ENCODE assay signal across 17 mouse cellular contexts in the genomic region with DNA sequence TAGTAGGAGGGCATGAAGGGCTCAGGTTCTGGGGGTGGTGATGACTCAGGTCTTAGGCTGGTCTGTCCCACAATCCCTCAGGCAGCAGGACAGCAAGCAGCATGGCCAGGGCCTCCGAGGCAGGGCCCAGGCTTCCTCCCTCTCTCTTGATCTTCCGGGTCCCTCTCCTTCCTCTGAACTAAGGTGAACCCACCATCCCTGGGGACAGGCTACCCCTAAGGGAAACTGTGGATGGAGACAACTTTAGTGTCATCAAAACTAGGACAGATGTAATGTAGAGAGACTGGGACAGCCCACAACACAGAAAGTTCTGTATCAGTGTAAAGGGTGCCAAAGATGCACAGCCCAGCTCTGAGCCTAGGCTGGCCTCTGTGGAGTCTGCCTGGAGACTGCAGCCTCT. TPM values are rescaled to one million over a fixed set of nuclear protein-coding genes. Genes with fewer than 3 reads are reported as not detected.
DNase-seq lines count a peak whose midpoint lies in the region; ATAC-seq and TF ChIP-seq lines count a peak whose summit lies in the region.
"Had no signal": no experiment of that assay in that cellular context is flagged by ENCODE, and none has a peak within 500 bp of the region (broad histone marks: within the 10 kb centered on the region; RNA-seq: fewer than 3 reads in every experiment).

No protein-coding gene starts in this region.

- peak overlapping the region; percentile 71 for H3K27ac ChIP-seq in hindbrain, embryonic 10.5 days
- H3K27ac ChIP-seq in hindbrain, embryonic 11.5 days (ENCODE audit: low read depth, low read length), result no peak overlapping the region
- H3K27ac ChIP-seq in midbrain, embryonic 10.5 days (replicated peaks), result peak overlapping the region; percentile 77
- H3K27ac ChIP-seq in midbrain, embryonic 14.5 days (replicated peaks; ENCODE audit: low read depth, low read length), result no peak overlapping the region
- H3K27ac ChIP-seq in hindbrain, postnatal 0 days, result no peak overlapping the region
- H3K27ac ChIP-seq: embryonic facial prominence, embryonic 13.5 days; forebrain, embryonic 13.5 days; heart, embryonic 13.5 days had no signal

- H3K36me3 ChIP-seq in hindbrain, embryonic 10.5 days, result no peaks in the 10 kb centered on the region
- H3K36me3 ChIP-seq in hindbrain, embryonic 11.5 days (ENCODE audit: control insufficient read depth, insufficient read depth, low read length), result no peaks in the 10 kb centered on the region
- no peaks in the 10 kb centered on the region for H3K36me3 ChIP-seq in midbrain, embryonic 10.5 days
- no peaks in the 10 kb centered on the region for H3K36me3 ChIP-seq in midbrain, embryonic 14.5 days (ENCODE audit: control insufficient read depth, insufficient read depth, low read length)
- no peaks in the 10 kb centered on the region for H3K36me3 ChIP-seq in hindbrain, postnatal 0 days (ENCODE audit: insufficient read depth, low read length)
- H3K36me3 ChIP-seq: embryonic facial prominence, embryonic 13.5 days; heart, embryonic 13.5 days had no signal

- peak; percentile 20 for DNase-seq in gastrocnemius, postnatal 25 days
- DNase-seq in gastrocnemius, adult 8-10 months (ENCODE audit: low spot score in 2 of 2), result no peak
- DNase-seq in hindbrain, embryonic 10.5 days (ENCODE audit: low spot score), result no peak
- DNase-seq in hindbrain, embryonic 11.5 days (ENCODE audit: low spot score), result no peak
- DNase-seq in midbrain, embryonic 10.5 days (ENCODE audit: low spot score), result no peak
- DNase-seq in midbrain, embryonic 14.5 days, result no peak
- no peak for DNase-seq in hindbrain, postnatal 0 days (ENCODE audit: low spot score)
- no peak for DNase-seq in adrenal gland, postnatal 14 days
- DNase-seq: adrenal gland, postnatal 25 days had no signal

- peaks cover 28% of the 10 kb centered on the region; the same call in 1 of the 2 replicates for H3K27me3 ChIP-seq in hindbrain, embryonic 10.5 days (ENCODE audit: insufficient read depth, poor library complexity, severe bottlenecking)
- no peaks in the 10 kb centered on the region for H3K27me3 ChIP-seq in hindbrain, embryonic 11.5 days (ENCODE audit: control insufficient read depth, insufficient read depth, low read length)
- H3K27me3 ChIP-seq in midbrain, embryonic 10.5 days (ENCODE audit: low read depth, poor library complexity, severe bottlenecking), result peaks cover 12% of the 10 kb centered on the region
- no peaks in the 10 kb centered on the region for H3K27me3 ChIP-seq in midbrain, embryonic 14.5 days (ENCODE audit: control insufficient read depth, insufficient read depth, low read length)
- H3K27me3 ChIP-seq in hindbrain, postnatal 0 days (ENCODE audit: insufficient read depth, low read length), result no peaks in the 10 kb centered on the region
- H3K27me3 ChIP-seq: embryonic facial prominence, embryonic 13.5 days; forebrain, embryonic 13.5 days; Patski had no signal

- no peak overlapping the region for H3K4me2 ChIP-seq in hindbrain, embryonic 11.5 days (replicated peaks; ENCODE audit: low read depth, low read length)
- H3K4me2 ChIP-seq in midbrain, embryonic 14.5 days (ENCODE audit: low read length), result no peak overlapping the region
- no peak overlapping the region for H3K4me2 ChIP-seq in hindbrain, postnatal 0 days (ENCODE audit: low read depth, low read length)
- H3K4me2 ChIP-seq: embryonic facial prominence, embryonic 13.5 days; forebrain, embryonic 13.5 days; heart, embryonic 13.5 days had no signal

- H3K4me1 ChIP-seq in hindbrain, embryonic 10.5 days (replicated peaks), result peaks cover 46% of the 10 kb centered on the region
- 0 out of 2 replicates have a peak, but pooled peaks cover 2% of the 10 kb centered on the region for H3K4me1 ChIP-seq in hindbrain, embryonic 11.5 days (replicated peaks; ENCODE audit: control insufficient read depth, insufficient read depth, low read length)
- peaks cover 64% of the 10 kb centered on the region for H3K4me1 ChIP-seq in midbrain, embryonic 10.5 days
- H3K4me1 ChIP-seq in midbrain, embryonic 14.5 days (ENCODE audit: control insufficient read depth, insufficient read depth, low read length), result no peaks in the 10 kb centered on the region
- H3K4me1 ChIP-seq in hindbrain, postnatal 0 days (ENCODE audit: insufficient read depth, low read length), result no peaks in the 10 kb centered on the region
- H3K4me1 ChIP-seq: embryonic facial prominence, embryonic 13.5 days had no signal

- no peak overlapping the region for H3K4me3 ChIP-seq in hindbrain, embryonic 10.5 days
- no peak overlapping the region for H3K4me3 ChIP-seq in hindbrain, embryonic 11.5 days (ENCODE audit: low read depth, low read length)
- no peak overlapping the region for H3K4me3 ChIP-seq in midbrain, embryonic 10.5 days
- H3K4me3 ChIP-seq in midbrain, embryonic 14.5 days (replicated peaks; ENCODE audit: low read depth, low read length), result no peak overlapping the region
- no peak overlapping the region for H3K4me3 ChIP-seq in hindbrain, postnatal 0 days (ENCODE audit: low read length)
- H3K4me3 ChIP-seq: embryonic facial prominence, embryonic 13.5 days; forebrain, embryonic 13.5 days; heart, embryonic 13.5 days had no signal

- 74% methylated on average over 2 of the region's 2 CpGs for WGBS in hindbrain, embryonic 10.5 days
- WGBS in hindbrain, embryonic 11.5 days, result 76% methylated on average over 2 of the region's 2 CpGs
- WGBS in midbrain, embryonic 10.5 days, result 83% methylated on average over 2 of the region's 2 CpGs
- WGBS in midbrain, embryonic 14.5 days, result 89% methylated on average over 2 of the region's 2 CpGs
- 91% methylated on average over 2 of the region's 2 CpGs for WGBS in hindbrain, postnatal 0 days

- TF ChIP-seq CTCF in hindbrain, postnatal 0 days (IDR thresholded peaks at IDR 0.05; ENCODE audit: low read depth), result no peak

- no peak overlapping the region for H3K9ac ChIP-seq in hindbrain, embryonic 11.5 days (ENCODE audit: low read depth, low read length)
- H3K9ac ChIP-seq in midbrain, embryonic 14.5 days (replicated peaks; ENCODE audit: low read length), result no peak overlapping the region
- no peak overlapping the region for H3K9ac ChIP-seq in hindbrain, postnatal 0 days (replicated peaks; ENCODE audit: low read length)
- H3K9ac ChIP-seq: embryonic facial prominence, embryonic 13.5 days; forebrain, embryonic 13.5 days; heart, embryonic 13.5 days had no signal

- H3K9me3 ChIP-seq in hindbrain, embryonic 10.5 days, result no peaks in the 10 kb centered on the region
- no peaks in the 10 kb centered on the region for H3K9me3 ChIP-seq in hindbrain, embryonic 11.5 days (ENCODE audit: control insufficient read depth, low read length)
- H3K9me3 ChIP-seq in midbrain, embryonic 10.5 days (replicated peaks), result no peaks in the 10 kb centered on the region
- no peaks in the 10 kb centered on the region for H3K9me3 ChIP-seq in midbrain, embryonic 14.5 days (ENCODE audit: control insufficient read depth, low read length)
- no peaks in the 10 kb centered on the region for H3K9me3 ChIP-seq in hindbrain, postnatal 0 days (ENCODE audit: low read length)
- H3K9me3 ChIP-seq: embryonic facial prominence, embryonic 13.5 days; forebrain, embryonic 13.5 days; heart, embryonic 13.5 days had no signal

- no peak for ATAC-seq in hindbrain, embryonic 11.5 days (ENCODE audit: low FRiP score)
- ATAC-seq in midbrain, embryonic 14.5 days (ENCODE audit: low FRiP score, low TSS enrichment), result no peak
- 0 out of 2 replicates have a peak, but pooled peaks have one; percentile 4 for ATAC-seq in hindbrain, postnatal 0 days
- ATAC-seq: activated CD4-positive, CD25-positive, alpha-beta regulatory T cell, adult 4 months; forebrain, embryonic 13.5 days; intestine, embryonic 16.5 days; Patski had no signal

RNA-seq across cellular contexts. Expression of gene Ano1, which starts 12.2 kb away (rescaled TPM):
- 1 to 10 TPM; 2.1 to 3.5 TPM for total RNA-seq in gastrocnemius, postnatal 25 days (2021)
- 1 to 10 TPM; 1.1 to 2.7 (median 1.9) TPM for total RNA-seq in gastrocnemius, adult 8-10 months (2022)
- 7.4 and 12.9 TPM in 2 replicates for polyA plus RNA-seq in hindbrain, embryonic 10.5 days (2016; fragmentation: Nextera tagmentation; extraction: Ambion mirVana)
- polyA plus RNA-seq in hindbrain, embryonic 11.5 days (2014; fragmentation: Nextera tagmentation; extraction: Ambion mirVana), result 6.2 and 7.1 TPM in 2 replicates
- polyA plus RNA-seq in midbrain, embryonic 10.5 days (2016; fragmentation: Nextera tagmentation; extraction: Ambion mirVana), result 29.4 and 41.5 TPM in 2 replicates
- 7.3 and 14.9 TPM in 2 replicates for polyA plus RNA-seq in midbrain, embryonic 14.5 days (2014; fragmentation: Nextera tagmentation; extraction: Ambion mirVana)
- total RNA-seq in hindbrain, postnatal 0 days (2014; rRNA removed), result 5.8 and 9.0 TPM in 2 replicates
- 8.3 and 8.7 TPM in 2 replicates for polyA plus RNA-seq in hindbrain, postnatal 0 days (2015; fragmentation: Nextera tagmentation; extraction: Ambion mirVana)
- total RNA-seq in adrenal gland, postnatal 14 days (2021), result 34.8 and 40.9 TPM in 2 replicates
- total RNA-seq: CH12.LX; granulocyte monocyte progenitor cell, adult 5-6 weeks had no signal

Comparison
In these comparisons a context has a peak if more than half of its experiments do, and no peak if none do; other contexts are left out.
1. H3K27ac ChIP-seq: peak in hindbrain, embryonic 10.5 days (single experiment) and midbrain, embryonic 10.5 days (single experiment); none in hindbrain, embryonic 11.5 days (single experiment), midbrain, embryonic 14.5 days (single experiment) and hindbrain, postnatal 0 days (single experiment).